Mouse (Mus musculus) heart, postnatal 4 days (tissue): ENCODE measurements around the gene Prpf4. TPM values are rescaled to one million over a fixed set of nuclear protein-coding genes. Genes with fewer than 3 reads are reported as not detected.
A peak's percentile ranks its signal among the peaks of the same experiment; 100 is the strongest.

Source experiments
- DNase-seq: peaks from one replicate; pipeline ENCODE4 v3.0.0; 2021
- total RNA-seq, 2 experiments: library from RNA; stranded (reverse); gene quantifications; 2 replicates each; pipeline ENCODE4 v1.2.3; 2021

Gene Prpf4
- total RNA-seq = 10 to 100 TPM; 12.5 to 14.2 TPM

GRCm38 (mm10) chr4:62408601-62409282, at the start of gene Prpf4, which contains the start of gene Cdc26:
Gene Prpf4, plus strand, starts transcription at chr4:62408797.
Gene Cdc26, minus strand, starts transcription at chr4:62408642.
- DNase-seq = peak; percentile 98

DNA sequence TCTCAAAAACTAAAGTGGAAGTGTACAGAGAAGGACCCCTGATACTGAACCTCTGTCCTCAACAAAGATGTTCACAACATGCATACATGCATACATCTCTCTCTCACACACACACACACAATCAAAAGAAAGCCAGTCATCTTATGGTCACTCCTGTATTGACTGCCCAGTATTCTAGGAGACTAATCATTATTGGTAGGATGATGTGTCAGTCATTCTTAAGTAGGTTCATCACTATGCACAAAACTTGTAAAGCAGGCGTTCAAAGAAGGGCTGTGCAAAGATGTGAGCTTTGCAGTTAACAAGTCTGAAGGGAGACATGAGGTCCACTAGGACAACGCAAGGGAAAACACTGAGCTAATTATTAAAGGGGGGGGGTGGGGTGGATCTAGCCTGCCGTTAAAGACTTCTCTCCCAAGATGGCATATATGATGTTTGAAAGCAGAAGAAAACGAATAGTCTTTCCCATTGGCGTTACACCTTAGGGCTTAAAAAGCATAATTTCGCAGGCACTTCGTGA, 49.3 kb upstream of the Prpf4 start:
- no peak for DNase-seq

DNA sequence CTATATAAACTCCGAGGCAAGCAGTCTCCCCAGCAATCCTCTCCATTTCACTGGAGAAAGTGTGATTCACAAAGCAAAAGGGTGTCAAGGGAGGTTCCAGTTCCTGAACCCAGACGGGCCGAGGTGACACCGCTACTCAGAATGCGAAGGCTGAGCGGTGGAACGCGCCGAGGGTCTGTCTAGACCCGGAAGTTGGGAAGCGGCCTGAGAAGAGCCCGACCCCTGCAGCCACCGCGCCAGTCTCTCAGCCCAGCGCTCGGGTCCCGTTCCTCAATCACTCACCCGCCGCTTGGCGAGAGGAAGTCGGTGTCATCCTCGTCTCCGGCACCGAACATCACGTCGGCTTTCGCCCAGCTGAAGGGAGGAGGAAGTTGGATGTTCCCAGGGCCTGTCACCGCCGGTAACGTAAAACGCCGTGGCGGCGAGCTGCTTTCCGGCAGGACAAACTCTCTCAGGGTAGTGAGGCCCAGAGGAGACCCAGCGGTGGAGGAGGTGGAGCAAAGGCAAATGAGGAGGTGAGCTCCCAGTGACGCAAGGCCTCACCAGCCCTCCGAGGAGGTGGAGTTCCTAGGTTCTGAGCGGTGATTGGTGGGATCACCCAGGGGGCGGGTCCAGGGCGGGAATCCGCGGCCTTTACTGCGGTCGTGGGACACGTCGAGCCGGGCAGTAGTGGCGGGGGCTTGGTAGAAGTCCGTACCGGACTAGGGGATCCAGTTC, 48.4 kb upstream of the Prpf4 start, which contains the start of the genes Fkbp15 and Slc31a1:
Gene Fkbp15 (minus strand): TSS at position 461 of the 717 bp plus-strand sequence.
Gene Slc31a1 (plus strand): TSS at position 640 of the 717 bp plus-strand sequence.
- peak; percentile 96 for DNase-seq

DNA sequence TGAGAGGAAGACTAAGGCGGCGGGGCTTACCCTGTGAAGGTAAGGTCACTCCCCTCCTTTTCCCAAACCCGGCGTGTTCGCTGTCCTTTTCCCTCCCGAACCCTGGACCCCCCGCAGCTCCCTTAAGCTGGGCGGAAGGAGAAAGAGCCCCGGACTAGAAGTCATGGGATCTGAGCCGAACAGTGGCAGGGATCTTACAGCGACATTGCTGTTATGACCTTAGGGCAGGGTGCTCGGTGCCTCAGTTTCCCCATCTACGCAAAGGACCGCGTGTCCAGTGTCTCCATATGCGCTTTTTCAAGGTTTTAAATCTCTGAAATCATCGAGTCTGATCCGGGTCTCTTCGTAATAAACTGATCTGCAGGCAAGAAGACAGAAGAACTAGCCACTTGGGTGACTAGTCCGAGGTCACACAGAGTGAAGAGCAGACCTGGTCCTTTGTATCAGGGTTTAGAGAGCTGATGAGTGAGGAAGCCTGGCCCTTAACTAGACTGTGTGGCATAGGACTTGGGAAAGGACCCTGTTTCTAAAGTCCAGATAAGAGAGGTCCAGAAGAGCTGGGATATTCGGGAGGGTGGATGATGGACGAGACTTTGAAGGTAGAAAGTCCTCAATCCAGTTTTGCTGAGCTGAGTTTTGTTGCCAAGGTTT, 47.7 kb upstream of the Prpf4 start:
- DNase-seq = peak; percentile 11

DNA sequence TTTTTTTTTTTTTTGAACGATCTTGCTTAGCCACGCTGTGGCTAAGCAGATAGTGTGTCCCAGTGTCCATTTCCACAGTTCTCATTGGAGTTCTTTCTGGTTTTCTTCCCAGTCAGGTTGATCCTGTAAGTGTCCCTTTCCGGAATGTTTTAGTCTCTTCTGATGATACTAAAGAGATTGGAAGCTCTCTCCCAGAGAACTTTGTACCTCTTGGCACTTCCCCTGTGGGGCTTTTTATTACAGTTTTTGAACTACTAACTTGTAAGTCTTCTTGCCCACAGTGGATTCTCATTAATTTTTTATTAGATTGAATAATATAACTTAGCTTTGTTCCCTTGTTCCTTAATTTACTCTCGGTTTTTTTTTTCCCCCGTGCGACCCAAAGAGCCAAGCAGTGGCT, 47.0 kb upstream of the Prpf4 start:
- no peak for DNase-seq

- no peak for DNase-seq
Measured at GRCm38 (mm10) chr4:62361997-62362396, 46.6 kb upstream of the Prpf4 start.

DNA sequence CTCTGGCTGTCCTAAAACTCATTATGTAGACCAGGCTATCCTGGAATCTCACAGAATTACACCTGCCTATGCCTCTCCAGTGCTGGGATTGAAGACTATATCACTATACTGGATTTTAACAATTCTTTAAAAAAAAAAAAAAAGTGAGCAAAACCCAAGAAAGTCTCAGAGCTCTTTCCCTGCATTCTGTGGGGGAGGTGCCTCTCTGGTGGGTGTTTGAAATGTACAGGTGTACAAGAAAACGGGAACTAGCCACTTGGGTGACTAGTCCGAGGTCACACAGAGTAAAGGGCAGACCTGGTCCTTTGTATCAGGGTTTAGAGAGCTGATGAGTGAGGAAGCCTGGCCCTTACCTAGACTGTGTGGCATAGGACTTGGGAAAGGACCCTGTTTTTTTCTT, 46.2 kb upstream of the Prpf4 start:
- DNase-seq = no peak

DNA sequence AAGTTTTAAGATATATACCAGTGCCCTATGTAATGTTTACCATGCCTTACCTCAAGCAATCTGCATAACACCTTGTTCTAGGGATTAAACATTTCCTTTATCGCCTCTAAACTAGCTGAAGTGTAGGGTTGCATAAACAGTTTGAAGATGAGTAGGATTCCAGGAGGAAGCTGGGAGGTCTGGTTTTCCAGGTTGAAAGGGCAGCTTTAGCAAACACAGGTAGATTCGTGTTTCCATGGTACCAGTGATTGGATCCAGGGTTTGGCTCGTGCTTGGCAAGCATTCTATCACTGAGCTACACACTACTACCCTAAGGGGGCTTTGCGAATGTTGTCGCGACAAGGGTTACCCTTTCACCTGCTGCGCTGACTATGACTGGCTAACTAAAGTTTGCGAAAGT, 44.3 kb upstream of the Prpf4 start:
- no peak for DNase-seq

DNA sequence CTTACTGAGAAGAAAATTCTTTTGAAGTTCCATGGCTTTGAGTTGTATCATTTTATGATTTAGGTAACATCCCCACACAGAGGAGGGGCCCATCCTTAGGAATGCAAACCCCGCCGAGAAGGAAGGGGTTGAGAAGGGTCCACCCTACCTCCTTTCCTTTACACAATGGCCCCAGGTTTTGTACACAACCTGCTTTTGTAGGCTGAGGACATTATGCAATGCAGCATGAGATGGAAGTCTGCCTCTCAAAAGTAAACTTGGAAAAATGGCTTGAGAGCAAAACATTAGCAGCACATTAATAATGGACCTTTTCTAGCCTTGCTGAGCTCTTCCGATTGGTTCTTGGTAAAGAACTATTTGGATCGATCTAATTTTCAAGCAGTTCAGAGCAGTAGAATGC, 42.3 kb upstream of the Prpf4 start:
- DNase-seq = no peak

GRCm38 (mm10) chr4:62367586-62367985, 41.0 kb upstream of the Prpf4 start:
- DNase-seq = no peak

GRCm38 (mm10) chr4:62369091-62369490, 39.5 kb upstream of the Prpf4 start:
- no peak for DNase-seq

DNA sequence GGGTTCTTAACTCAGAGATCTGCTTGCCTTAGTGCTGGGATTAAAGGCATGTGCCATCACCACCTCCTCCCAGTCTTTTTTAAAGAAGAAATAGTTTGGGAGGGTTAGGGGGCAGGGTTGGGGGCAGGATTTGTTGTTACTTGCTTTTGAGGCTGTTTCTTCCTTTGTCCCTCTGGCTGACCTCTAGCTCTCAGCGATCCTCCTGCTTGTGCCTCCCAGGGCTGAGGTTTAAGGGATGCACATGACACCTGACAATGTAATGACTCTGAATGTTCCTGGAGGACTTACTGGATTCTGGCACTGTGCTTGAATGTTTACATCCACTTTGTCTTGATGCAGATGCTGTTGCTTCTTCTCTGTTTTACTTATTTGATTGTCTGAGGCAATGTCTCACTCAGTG, 36.2 kb upstream of the Prpf4 start:
- DNase-seq = no peak

DNA sequence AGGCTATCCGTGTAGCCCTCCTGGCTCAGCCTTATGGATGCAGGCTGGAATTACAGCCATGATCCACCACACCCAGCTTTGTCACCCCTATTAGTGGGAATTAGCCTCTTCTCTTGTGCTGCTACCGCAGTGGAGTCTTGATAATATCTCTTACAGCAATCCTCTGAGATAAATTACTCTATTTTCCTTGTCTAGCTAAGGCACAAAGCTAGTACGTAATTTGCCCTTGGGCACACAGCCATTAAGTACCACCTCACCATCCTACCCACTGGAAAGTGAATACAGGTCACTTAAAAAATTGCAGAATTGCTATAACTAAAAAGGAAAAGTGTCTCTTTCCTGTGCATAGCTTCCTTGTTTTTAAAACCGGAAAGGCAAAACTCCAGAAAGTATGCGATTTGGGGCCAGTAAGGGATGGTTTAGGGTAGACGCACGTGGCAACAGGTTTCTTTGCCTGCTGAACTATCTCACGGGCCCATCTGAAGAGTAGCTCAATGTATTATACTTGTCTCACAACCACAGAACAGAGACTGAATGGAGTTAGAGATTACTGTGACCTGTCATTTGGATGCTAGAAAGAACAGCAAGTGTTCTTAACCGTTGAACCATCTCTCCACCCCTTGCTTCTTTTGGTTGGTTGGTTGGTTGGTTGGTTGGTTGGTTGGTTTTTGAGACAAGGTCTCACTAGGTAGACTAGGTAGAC, 35.6 kb upstream of the Prpf4 start:
- no peak for DNase-seq

- no peak for DNase-seq
Measured at GRCm38 (mm10) chr4:62373668-62374067, 34.9 kb upstream of the Prpf4 start.

- no peak for DNase-seq
Measured at GRCm38 (mm10) chr4:62374342-62374741, 34.3 kb upstream of the Prpf4 start.

- no peak for DNase-seq
Measured at GRCm38 (mm10) chr4:62376123-62376522, 32.5 kb upstream of the Prpf4 start.

GRCm38 (mm10) chr4:62379724-62380381, 28.7 kb upstream of the Prpf4 start:
- no peak for DNase-seq

- no peak for DNase-seq
Measured at GRCm38 (mm10) chr4:62383207-62383606, 25.4 kb upstream of the Prpf4 start.

DNA sequence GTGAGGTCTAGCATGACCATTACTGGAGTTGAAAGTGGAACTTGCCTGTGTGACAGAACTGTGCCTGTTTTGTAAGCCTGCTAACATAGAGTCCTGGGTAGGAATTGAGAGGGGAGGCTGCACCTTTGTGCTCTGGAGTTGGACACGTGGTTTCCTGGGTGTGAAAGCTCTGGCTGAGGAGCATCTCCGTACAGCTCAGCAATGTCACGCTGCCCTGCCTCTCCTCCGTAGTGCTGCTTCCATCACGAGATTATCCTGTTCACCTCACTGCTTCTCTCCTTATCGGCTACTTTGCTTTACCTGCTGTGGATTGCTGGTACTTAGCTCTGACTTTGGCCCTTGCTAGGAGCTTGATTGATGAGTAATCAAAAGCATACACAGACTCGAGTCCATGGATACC, 24.8 kb upstream of the Prpf4 start:
- no peak for DNase-seq

- no peak for DNase-seq
Measured at GRCm38 (mm10) chr4:62384159-62384558, 24.4 kb upstream of the Prpf4 start.

- DNase-seq = no peak
Measured at GRCm38 (mm10) chr4:62385439-62385838, 23.2 kb upstream of the Prpf4 start.
